Mouse (Mus musculus): Measurements from ENCODE around the gene Ndufab1. TPM values are rescaled to one million over a fixed set of nuclear protein-coding genes. Genes with fewer than 3 reads are reported as not detected.
A peak's percentile ranks its signal among the peaks of the same experiment; 100 is the strongest.

Gene Ndufab1
- total RNA-seq, 2 experiments from 2014 or later = 694 to 706 TPM

DNA sequence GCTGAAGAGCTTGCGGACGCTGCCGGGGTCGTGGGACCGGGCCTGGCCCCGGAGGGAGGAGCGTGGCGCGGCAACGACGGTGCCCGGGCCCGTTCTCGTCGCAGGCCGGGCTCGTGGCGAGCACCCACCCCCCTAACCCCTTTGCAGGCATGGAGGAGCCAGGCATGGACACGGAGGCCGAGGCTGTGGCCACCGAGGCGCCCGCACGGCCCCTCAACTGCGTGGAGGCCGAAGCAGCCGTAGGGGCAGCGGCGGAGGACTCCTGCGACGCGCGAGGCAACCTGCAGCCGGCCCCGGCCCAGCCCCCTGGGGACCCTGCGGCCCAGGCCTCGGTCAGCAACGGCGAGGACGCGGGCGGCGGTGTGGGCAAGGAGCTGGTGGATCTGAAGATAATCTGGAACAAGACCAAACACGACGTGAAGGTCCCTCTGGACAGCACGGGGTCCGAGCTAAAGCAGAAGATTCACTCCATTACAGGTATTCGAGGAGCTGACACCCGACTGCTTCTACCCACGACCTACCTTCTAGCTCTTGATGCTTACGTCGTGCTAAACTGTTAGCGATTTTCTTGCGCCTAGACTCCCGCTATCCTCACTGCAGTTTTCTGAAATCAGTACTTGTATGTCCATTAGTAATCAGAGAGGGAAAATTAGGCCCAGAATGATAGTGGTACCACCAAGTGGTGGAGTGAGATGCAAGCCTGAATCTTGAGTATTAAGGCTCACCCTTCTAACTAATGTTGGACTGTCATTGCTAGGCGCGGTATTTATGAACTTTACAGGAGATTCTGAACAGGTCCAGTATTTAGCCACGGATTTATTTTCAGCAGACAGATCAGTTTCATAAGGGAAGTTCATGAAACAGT is 33.9 kb downstream of the Ndufab1 start:
- no peak for DNase-seq

GRCm38 (mm10) chr7:122066945-122067516 is 34.7 kb downstream of the Ndufab1 start, which contains the start of the genes Ubfd1 and Ears2:
Gene Ubfd1, plus strand, starts transcription at chr7:122067175.
Gene Ears2, minus strand, starts transcription at chr7:122067263.
- peak; percentile 94 for DNase-seq

GRCm38 (mm10) chr7:122066102-122066944 is 35.4 kb downstream of the Ndufab1 start:
- DNase-seq = no peak

- no peak for DNase-seq
Observed at GRCm38 (mm10) chr7:122065656-122066055, 36.0 kb downstream of the Ndufab1 start.

- no peak for DNase-seq
Observed at GRCm38 (mm10) chr7:122056633-122057032, 45.1 kb downstream of the Ndufab1 start.

- DNase-seq = peak; percentile 16
Observed at GRCm38 (mm10) chr7:122050834-122051233, 50.9 kb downstream of the Ndufab1 start.

DNA sequence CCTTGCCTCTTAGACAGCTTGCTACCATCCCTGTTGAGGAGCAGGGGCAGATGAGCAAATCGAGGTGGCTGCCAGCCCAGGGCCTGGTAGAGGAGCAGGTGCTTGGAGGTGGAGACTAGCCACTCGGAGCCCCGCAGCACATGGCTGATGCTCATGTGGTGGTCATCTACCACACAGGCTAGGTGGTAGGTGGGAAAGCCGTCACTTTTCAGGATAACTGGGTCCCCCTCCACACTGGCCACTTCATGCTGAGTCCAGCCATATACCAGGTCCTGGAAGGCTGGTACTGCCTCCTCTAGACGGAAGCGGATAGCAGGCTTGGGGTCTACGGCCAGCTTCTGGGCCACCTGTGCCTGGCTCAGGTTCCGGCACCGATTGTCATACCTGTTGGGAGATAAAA is 53.5 kb downstream of the Ndufab1 start:
- no peak for DNase-seq

DNA sequence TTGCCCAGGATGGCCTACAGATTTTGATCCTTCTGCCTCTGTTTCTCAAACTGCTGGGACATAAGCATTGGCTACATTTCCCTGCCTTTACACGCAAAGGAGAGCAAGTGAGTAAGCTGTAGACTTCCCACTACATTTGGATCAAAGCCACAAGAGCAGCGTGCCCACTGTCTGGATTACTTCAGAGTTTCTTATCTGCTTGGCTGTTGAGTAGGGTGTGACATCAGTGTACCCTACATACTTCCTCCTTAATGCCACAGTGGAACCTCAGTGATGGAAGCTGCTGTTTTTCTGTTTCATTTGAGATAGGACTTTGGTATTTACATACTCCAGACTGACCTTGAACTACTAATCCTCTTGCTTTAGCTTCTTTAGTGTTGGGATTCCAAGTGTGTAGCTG is 54.9 kb downstream of the Ndufab1 start:
- DNase-seq = no peak

DNA sequence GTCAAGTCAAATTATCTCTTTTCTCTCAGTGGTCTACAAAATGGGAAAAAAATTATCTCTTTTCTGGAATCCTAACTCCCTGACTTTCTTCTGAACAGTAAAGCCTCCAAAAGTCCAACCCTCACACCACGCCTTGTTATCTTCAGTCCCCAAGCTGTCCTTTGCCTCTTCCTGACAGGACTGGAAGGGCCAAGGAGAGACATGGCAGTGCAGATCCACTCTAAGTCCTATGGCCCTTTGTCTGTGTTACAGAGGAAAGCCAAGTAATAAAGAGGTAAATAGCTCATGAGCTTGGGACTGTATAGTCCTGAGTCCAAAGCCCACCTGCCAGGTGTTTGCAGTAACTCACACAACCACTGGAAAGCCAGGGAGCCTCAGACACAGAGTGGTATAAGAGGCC is 56.0 kb downstream of the Ndufab1 start:
- no peak for DNase-seq

- DNase-seq = peak; percentile 45
Observed at GRCm38 (mm10) chr7:122045181-122045634, 56.5 kb downstream of the Ndufab1 start.

DNA sequence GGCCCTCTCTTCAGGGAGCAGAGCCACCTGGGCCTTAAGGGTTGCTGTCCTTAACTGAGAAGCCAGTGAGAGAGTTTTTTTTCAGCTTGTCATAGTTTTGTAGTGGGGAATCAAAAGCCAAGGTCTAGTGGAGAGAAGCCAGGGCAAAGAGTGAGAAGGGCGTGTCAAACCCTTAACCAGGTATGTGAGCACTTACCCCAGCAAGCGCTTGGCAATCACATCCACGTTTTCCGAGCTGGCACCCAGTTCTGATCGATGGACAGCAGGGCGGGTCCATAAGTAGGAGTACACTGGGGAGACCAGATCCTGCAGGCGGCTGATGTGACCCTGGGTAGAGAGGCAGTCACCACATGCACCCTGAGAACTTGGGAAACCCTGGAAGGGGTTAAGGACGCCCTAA is 57.6 kb downstream of the Ndufab1 start:
- DNase-seq = no peak

Other genes starting within 250 kb of the Ndufab1 start
- under 1 TPM in 1 of 2 experiments, not detected in 1; 0.11 TPM for gene Scnn1b, start 236.8 kb downstream of the Ndufab1 start, total RNA-seq (2021)
- 1 to 10 TPM; 8.3 to 8.7 TPM for gene Cog7, start 120.2 kb downstream of the Ndufab1 start, total RNA-seq (2021)
- gene Gga2, start 80.7 kb downstream of the Ndufab1 start, total RNA-seq (2021) = 10 to 100 TPM; 13.2 to 22.4 TPM
- gene Ubfd1, start 34.7 kb downstream of the Ndufab1 start, total RNA-seq (2021) = 10 to 100 TPM; 23.5 to 24.6 TPM
- 1 to 10 TPM; 5.4 to 6.8 TPM for gene Ears2, start 34.6 kb downstream of the Ndufab1 start, total RNA-seq (2021)
- under 1 TPM; 0.43 to 0.99 TPM for gene Palb2, start 31.1 kb upstream of the Ndufab1 start, total RNA-seq (2021)
- 10 to 100 TPM; 18.4 to 20.3 TPM for gene Dctn5, start 31.2 kb upstream of the Ndufab1 start, total RNA-seq (2021)
- gene Plk1, start 57.6 kb upstream of the Ndufab1 start, total RNA-seq (2021) = under 1 TPM; 0.56 to 0.96 TPM
- gene Ern2, start 84.3 kb upstream of the Ndufab1 start, total RNA-seq (2021) = not detected
- 1 to 10 TPM; 4.5 to 5.5 TPM for gene Chp2, start 117.6 kb upstream of the Ndufab1 start, total RNA-seq (2021)
- 1 to 10 TPM; 1.2 to 1.4 TPM for gene Prkcb, start 186.9 kb upstream of the Ndufab1 start, total RNA-seq (2021)

Measured in gastrocnemius, postnatal 25 days (tissue).